Mouse (Mus musculus) limb, embryonic 15.5 days (tissue): Measurements from ENCODE around the gene Zfp54. TPM values are rescaled to one million over a fixed set of nuclear protein-coding genes. Genes with fewer than 3 reads are reported as not detected.
"Not testable (repeated sequence)": the region's sequence is repeated elsewhere in the genome, so short reads cannot be mapped to it uniquely, and the experiment has no call there.

Experiments
- ATAC-seq: fragments of 200-750 bp; cut with Nextera tagmentation; 2 replicates; pipeline ENCODE4 v1.8.0; 2017; ENCODE audit warnings: low read depth, moderate TSS enrichment; ENCODE audit not compliant: insufficient number of reproducible peaks, low FRiP score, low TSS enrichment
- H3K27ac ChIP-seq: fragments of 300-500 bp; sonication (generic); 2 replicates; pipeline ENCODE4 v1.5.1; 2015; ENCODE audit warnings: moderate library complexity, mild to moderate bottlenecking, inconsistent platforms
- H3K27me3 ChIP-seq: fragments of 300-500 bp; sonication (generic); 2 replicates; pipeline ENCODE4 v1.6.1; 2015; ENCODE audit warnings: inconsistent platforms
- H3K36me3 ChIP-seq: fragments of 300-500 bp; sonication (generic); 2 replicates; pipeline ENCODE4 v1.6.1; 2015; ENCODE audit warnings: inconsistent platforms
- H3K4me1 ChIP-seq: fragments of 300-500 bp; sonication (generic); 2 replicates; pipeline ENCODE4 v1.6.1; 2015; ENCODE audit warnings: inconsistent platforms
- H3K4me2 ChIP-seq: fragments of 300-500 bp; sonication (generic); 2 replicates; pipeline ENCODE4 v1.6.1; 2015; ENCODE audit warnings: mild to moderate bottlenecking, inconsistent platforms
- H3K4me3 ChIP-seq: fragments of 300-500 bp; sonication (generic); 2 replicates; pipeline ENCODE4 v1.5.1; 2015; ENCODE audit warnings: mild to moderate bottlenecking, inconsistent platforms
- H3K9ac ChIP-seq: fragments of 300-500 bp; sonication (generic); 2 replicates; pipeline ENCODE4 v1.6.1; 2015; ENCODE audit warnings: inconsistent platforms
- H3K9me3 ChIP-seq: fragments of 300-500 bp; sonication (generic); 2 replicates; pipeline ENCODE4 v1.6.1; 2016; ENCODE audit warnings: inconsistent platforms
- WGBS: fragments of 180-500 bp; shearing (Covaris S2); methylation state at CpG from one replicate; pipeline ENCODE4 v1.1.7; 2015; 5-methylcytosine and 5-hydroxymethylcytosine counted together
- polyA plus RNA-seq: library from polyadenylated mRNA; unstranded; fragments of >200 nt; fragmentation: Nextera tagmentation; extraction: Ambion mirVana; gene quantifications from 2 replicates; pipeline ENCODE4 v1.2.1, GENCODE M21; 2015

Zfp54 gene
- polyA plus RNA-seq, 1 experiment from 2014 or later = 5.3 TPM

DNA sequence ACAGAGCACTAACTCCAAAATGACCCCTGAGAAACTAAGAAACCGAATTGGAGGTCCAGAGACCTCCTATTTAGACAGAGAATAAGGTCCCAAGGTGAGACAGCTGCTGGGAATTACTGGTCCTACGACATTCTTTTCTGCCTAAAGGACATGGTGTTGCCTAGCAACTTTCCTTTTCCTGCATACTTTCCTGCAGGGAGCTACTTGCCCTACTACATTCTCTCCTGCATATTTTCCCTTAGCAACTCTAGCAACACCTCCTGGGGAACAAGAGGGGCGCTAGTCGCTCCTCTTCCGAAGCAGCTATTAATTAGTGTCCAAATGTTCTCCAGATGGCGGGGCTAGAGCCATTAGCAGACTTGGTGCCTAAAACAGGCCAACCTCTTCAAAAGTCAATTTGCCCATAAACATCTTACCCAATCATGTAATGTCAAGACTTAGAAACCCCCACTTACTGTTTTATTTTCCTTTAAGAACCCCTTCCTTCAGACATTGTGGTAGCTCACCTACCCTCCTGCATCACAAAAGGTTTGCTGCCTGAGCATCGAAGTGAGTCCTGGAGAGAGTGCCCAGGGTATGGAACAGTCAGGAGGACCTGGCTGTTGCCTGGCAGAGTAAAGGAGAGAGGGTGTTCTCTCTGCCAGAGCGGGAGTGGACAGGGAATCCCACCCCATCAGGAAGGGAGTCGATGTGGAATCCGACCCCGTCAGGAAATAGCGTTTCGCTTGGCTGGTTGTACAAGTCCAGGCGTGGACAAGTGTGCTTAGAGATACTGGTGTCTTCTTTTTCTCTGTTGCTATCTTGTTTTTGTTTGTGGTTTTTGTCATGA, 50.5 kb downstream of the Zfp54 start:
- 15% methylated on average over 14 of the region's 14 CpGs for WGBS
- no peaks in the 10 kb centered on the region for H3K9me3 ChIP-seq
- no peaks in the 10 kb centered on the region for H3K36me3 ChIP-seq
- H3K27ac ChIP-seq = peak overlapping the region; percentile 68
- H3K9ac ChIP-seq = no peak overlapping the region
- H3K4me3 ChIP-seq = no peak overlapping the region
- no peaks in the 10 kb centered on the region for H3K27me3 ChIP-seq
- peaks cover 13% of the 10 kb centered on the region for H3K4me1 ChIP-seq
- ATAC-seq = no peak
- peak overlapping the region; percentile 17; the same call in 1 of the 2 replicates for H3K4me2 ChIP-seq

DNA sequence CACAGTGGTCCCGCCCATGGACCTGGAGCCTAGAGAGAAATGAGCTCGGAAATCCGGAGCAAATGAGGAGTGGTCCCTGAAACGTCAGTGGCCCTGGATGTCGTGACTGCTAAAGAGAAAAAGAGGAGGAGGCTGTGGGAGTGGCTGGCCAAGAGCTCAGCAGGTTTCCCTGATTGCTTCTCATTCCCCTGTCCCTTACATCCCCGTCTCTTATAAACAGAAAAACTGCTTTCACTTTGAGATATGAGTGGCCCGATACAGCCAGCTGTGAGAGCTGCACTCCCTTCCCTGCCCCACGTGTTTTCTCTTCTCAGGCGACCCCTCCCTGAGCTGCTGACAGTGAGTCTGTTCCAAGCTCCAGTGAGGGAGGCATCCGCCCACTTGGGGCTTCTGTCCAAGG, 51.7 kb downstream of the Zfp54 start:
- not testable (repeated sequence) for H3K36me3 ChIP-seq, H3K9ac ChIP-seq, H3K4me3 ChIP-seq, H3K27ac ChIP-seq, ATAC-seq, H3K9me3 ChIP-seq, H3K27me3 ChIP-seq, H3K4me2 ChIP-seq
- 9% methylated on average over 10 of the region's 10 CpGs for WGBS
- H3K4me1 ChIP-seq = peaks cover 13% of the 10 kb centered on the region

DNA sequence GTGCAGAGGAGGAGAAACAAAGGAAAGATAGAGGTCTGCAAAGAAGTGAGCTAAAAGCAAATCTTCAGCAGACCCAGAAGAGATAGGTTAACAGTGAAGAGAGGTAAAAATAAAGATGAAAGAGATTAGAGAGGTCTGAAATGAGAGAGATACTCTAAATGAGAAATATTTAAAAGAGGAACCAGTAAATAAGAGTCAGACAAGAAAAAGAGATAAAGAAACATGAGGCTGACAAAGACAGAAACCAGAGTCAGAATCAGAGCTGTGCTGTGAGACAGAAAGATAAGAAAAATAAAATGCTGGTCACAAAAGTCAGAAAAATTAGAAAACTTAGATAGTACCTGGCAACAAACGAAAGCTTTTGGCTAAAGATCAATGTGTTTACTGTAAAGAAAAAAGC, 52.3 kb downstream of the Zfp54 start:
- WGBS = 81% methylated on average over 1 of the region's 1 CpGs
- H3K36me3 ChIP-seq, ATAC-seq: not testable (repeated sequence)

DNA sequence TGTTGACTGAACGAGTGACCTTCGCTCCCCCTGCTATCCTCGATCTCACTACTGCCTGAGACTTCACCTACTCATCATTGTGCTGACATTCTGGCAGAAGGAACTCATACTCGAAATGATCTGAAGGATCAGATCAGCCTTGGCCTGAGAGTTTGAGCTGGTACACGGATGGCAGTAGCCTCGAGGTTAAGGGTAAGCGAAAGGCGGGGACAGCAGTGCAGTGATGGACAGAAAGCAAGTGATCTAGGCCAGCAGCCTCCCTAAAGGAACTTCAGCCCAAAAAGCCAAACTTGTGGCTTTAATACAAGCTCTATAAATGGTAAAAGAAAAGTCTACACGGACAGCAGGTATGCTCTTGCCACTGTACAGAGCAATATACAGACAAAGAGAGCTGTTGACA, 53.3 kb downstream of the Zfp54 start:
- H3K4me1 ChIP-seq = peaks cover 13% of the 10 kb centered on the region
- not testable (repeated sequence) for H3K9ac ChIP-seq, H3K4me2 ChIP-seq, H3K4me3 ChIP-seq, H3K36me3 ChIP-seq, ATAC-seq, H3K9me3 ChIP-seq, H3K27ac ChIP-seq, H3K27me3 ChIP-seq
- WGBS = 85% methylated on average over 5 of the region's 9 CpGs

More for the DNA sequence above, 52.3 kb downstream of the Zfp54 start:
- not testable (repeated sequence) for H3K9ac ChIP-seq, H3K27ac ChIP-seq, H3K4me2 ChIP-seq, H3K27me3 ChIP-seq, H3K9me3 ChIP-seq, H3K4me3 ChIP-seq
- peaks cover 13% of the 10 kb centered on the region for H3K4me1 ChIP-seq

DNA sequence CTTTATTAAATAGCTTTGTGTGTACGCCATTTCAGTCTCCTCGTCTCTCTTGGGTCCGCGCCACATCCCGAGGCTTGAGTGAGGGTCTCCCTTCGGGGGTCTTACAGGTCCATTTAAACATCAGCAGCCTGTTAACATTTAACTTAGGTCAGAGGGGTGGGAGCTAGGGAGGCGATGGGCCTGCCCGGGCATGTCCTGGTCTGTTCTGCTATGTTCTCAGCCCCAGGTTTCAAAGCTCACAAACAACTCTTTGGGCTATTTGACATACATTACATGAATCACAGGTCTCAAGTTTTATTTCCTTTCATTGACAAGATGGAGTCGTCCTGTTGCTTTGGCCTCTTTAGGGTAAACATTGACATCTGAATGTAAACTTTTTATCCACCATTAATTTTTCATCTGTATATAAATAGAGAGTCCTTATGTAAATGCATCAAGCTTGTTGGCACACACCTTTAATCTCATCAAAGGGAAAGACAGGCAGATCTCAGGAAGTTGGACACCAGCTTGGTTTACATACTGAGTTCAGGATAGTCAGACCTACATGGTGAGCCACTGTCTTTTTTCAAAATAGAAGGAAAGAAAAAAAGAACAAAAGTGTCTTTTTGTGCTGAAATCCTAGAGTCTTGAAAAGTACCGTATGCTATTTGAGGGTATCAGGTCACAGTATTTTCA, 55.2 kb downstream of the Zfp54 start:
- not testable (repeated sequence) for H3K36me3 ChIP-seq, H3K27ac ChIP-seq, H3K4me2 ChIP-seq, H3K4me3 ChIP-seq, H3K9ac ChIP-seq, H3K27me3 ChIP-seq, ATAC-seq, H3K4me1 ChIP-seq, H3K9me3 ChIP-seq
- WGBS = 72% methylated on average over 10 of the region's 10 CpGs

Other genes with a start within 250 kb of the Zfp54 start
- gene Vmn1r234, start 197.1 kb upstream of the Zfp54 start, polyA plus RNA-seq = not detected in 2 replicates
- not detected in 2 replicates for gene Vmn1r235, start 166.8 kb upstream of the Zfp54 start, polyA plus RNA-seq
- gene Vmn1r236, start 140.3 kb upstream of the Zfp54 start, polyA plus RNA-seq = not detected in 2 replicates
- gene Vmn1r237, start 111.4 kb upstream of the Zfp54 start, polyA plus RNA-seq = not detected in 2 replicates
- gene Zfp677, start 39.5 kb upstream of the Zfp54 start, polyA plus RNA-seq = 4.2 and 4.6 TPM in 2 replicates
- 14.6 and 15.6 TPM in 2 replicates for gene Zfp51, start 27.1 kb downstream of the Zfp54 start, polyA plus RNA-seq
- 10.6 and 11.4 TPM in 2 replicates for gene Zfp53, start 65.8 kb downstream of the Zfp54 start, polyA plus RNA-seq
- gene Zfp52, start 112.3 kb downstream of the Zfp54 start, polyA plus RNA-seq = 5.4 and 5.5 TPM in 2 replicates
- gene Zfp948, start 143.8 kb downstream of the Zfp54 start, polyA plus RNA-seq = 19.9 and 22.3 TPM in 2 replicates
- 4.9 and 5.1 TPM in 2 replicates for gene Zfp983, start 227.4 kb downstream of the Zfp54 start, polyA plus RNA-seq